Mouse (Mus musculus) CH12.LX (cell line): ENCODE measurements around the gene Gpr19. TPM values are rescaled to one million over a fixed set of nuclear protein-coding genes. Genes with fewer than 3 reads are reported as not detected.
A peak's percentile ranks its signal among the peaks of the same experiment; 100 is the strongest.

Experiments used
- DNase-seq: peaks from one replicate; pipeline ENCODE4 v3.0.0-alpha.2; 2013; ENCODE audit errors: extremely low read depth
- H3K27ac ChIP-seq: 2 replicates; pipeline ENCODE4 v1.5.1; 2012; ENCODE audit warnings: low read depth, mild to moderate bottlenecking, control low read depth, moderate library complexity; ENCODE audit not compliant: insufficient read depth
- H3K27me3 ChIP-seq: replicated peaks from 2 replicates; pipeline ENCODE3; 2012; ENCODE audit warnings: inconsistent platforms
- H3K36me3 ChIP-seq, 2 experiments: replicated peaks in 1 of 2; 2 replicates each; pipeline versions ENCODE3 to v1.6.1; 2012; ENCODE audit warnings: inconsistent platforms in 1 of 2, low read length in 1 of 2, mild to moderate bottlenecking in 1 of 2, mixed read lengths in 1 of 2, moderate library complexity in 1 of 2; ENCODE audit not compliant: control insufficient read depth in 1 of 2, insufficient read depth in 1 of 2
- H3K4me1 ChIP-seq, 2 experiments: 2 replicates each; pipeline ENCODE4 v1.6.1; 2012; ENCODE audit warnings: inconsistent platforms in 1 of 2, moderate library complexity in 1 of 2; ENCODE audit not compliant: insufficient read depth in 2 of 2, control insufficient read depth in 1 of 2
- H3K4me2 ChIP-seq: 2 replicates; pipeline ENCODE4 v1.6.1; 2012; ENCODE audit warnings: low read depth, mild to moderate bottlenecking, control low read depth; ENCODE audit not compliant: poor library complexity, insufficient read depth, severe bottlenecking
- H3K4me3 ChIP-seq, 3 experiments: fragments of 150-350 bp in 1 of 3; sonication (generic) in 1 of 3; replicated peaks in 1 of 3; 2 replicates each; pipeline versions ENCODE3 to v1.5.1; 2011 to 2012; ENCODE audit warnings: low read depth in 2 of 3, low read length in 2 of 3, mild to moderate bottlenecking in 2 of 3, moderate library complexity in 2 of 3, control low read depth in 1 of 3, improper control_type of control experiment in 1 of 3, inconsistent platforms in 1 of 3, mixed read lengths in 1 of 3; ENCODE audit not compliant: poor library complexity in 1 of 3
- H3K79me2 ChIP-seq: replicated peaks from 2 replicates; pipeline ENCODE4 v1.6.1; 2012; ENCODE audit warnings: mild to moderate bottlenecking, moderate library complexity; ENCODE audit not compliant: control insufficient read depth, poor library complexity, insufficient read depth, severe bottlenecking; ENCODE audit errors: extremely low read depth
- H3K9ac ChIP-seq: 2 replicates; pipeline ENCODE4 v1.6.1; 2012; ENCODE audit warnings: low read depth, mild to moderate bottlenecking, control low read depth, moderate library complexity; ENCODE audit not compliant: insufficient read depth
- H3K9me3 ChIP-seq: replicated peaks from 2 replicates; pipeline ENCODE3; 2012; ENCODE audit warnings: low read length, inconsistent platforms, mixed read lengths
- BHLHE40 ChIP-seq: IDR thresholded peaks from 2 replicates; pipeline ENCODE4 v1.6.1; 2011; ENCODE audit warnings: mild to moderate bottlenecking, low read depth, low read length, improper control_type of control experiment
- CHD2 ChIP-seq: IDR thresholded peaks from 2 replicates; pipeline ENCODE4 v1.6.1; 2011; ENCODE audit warnings: low read length, improper control_type of control experiment
- CTCF ChIP-seq, 2 experiments: IDR thresholded peaks in 1 of 2; conservative IDR thresholded peaks in 1 of 2; 2 replicates each; pipeline ENCODE4 v1.5.1; 2011 to 2012; ENCODE audit warnings: low read depth in 2 of 2, low read length in 2 of 2, improper control_type of control experiment in 1 of 2, inconsistent platforms in 1 of 2, mild to moderate bottlenecking in 1 of 2, moderate library complexity in 1 of 2
- ELF1 ChIP-seq: IDR thresholded peaks from 2 replicates; pipeline ENCODE4 v1.6.1; 2014; ENCODE audit warnings: low read depth, mild to moderate bottlenecking, inconsistent platforms, low read length, improper control_type of control experiment
- ETS1 ChIP-seq: conservative IDR thresholded peaks from 2 replicates; pipeline ENCODE4 v1.6.1; 2012; ENCODE audit warnings: low read depth, mild to moderate bottlenecking, inconsistent platforms, low read length, improper control_type of control experiment, moderate library complexity
- IRF4 ChIP-seq: IDR thresholded peaks from 2 replicates; pipeline ENCODE4 v1.6.1; 2014; ENCODE audit warnings: low read depth, mild to moderate bottlenecking, inconsistent platforms, low read length, improper control_type of control experiment
- JUND ChIP-seq: conservative IDR thresholded peaks from 2 replicates; pipeline ENCODE4 v1.6.1; 2011; ENCODE audit warnings: low read depth, low read length, improper control_type of control experiment
- KAT2A ChIP-seq: IDR thresholded peaks from 2 replicates; pipeline ENCODE4 v1.6.1; 2012; ENCODE audit warnings: low read length, improper control_type of control experiment, inconsistent platforms; ENCODE audit not compliant: insufficient replicate concordance
- MAFK ChIP-seq: IDR thresholded peaks from 2 replicates; pipeline ENCODE4 v1.6.1; 2011; ENCODE audit warnings: low read length, improper control_type of control experiment; ENCODE audit not compliant: insufficient replicate concordance
- MAX ChIP-seq: IDR thresholded peaks from 2 replicates; pipeline ENCODE4 v1.6.1; 2011; ENCODE audit warnings: low read length, improper control_type of control experiment
- MAZ ChIP-seq: IDR thresholded peaks from 2 replicates; pipeline ENCODE4 v1.6.1; 2012; ENCODE audit warnings: low read depth, mild to moderate bottlenecking, inconsistent platforms, low read length, improper control_type of control experiment, moderate library complexity
- MEF2A ChIP-seq: IDR thresholded peaks from 2 replicates; pipeline ENCODE4 v1.6.1; 2014; ENCODE audit warnings: low read depth, mild to moderate bottlenecking, inconsistent platforms, low read length, improper control_type of control experiment, borderline replicate concordance
- MXI1 ChIP-seq: IDR thresholded peaks from 2 replicates; pipeline ENCODE4 v1.6.1; 2011; ENCODE audit warnings: mild to moderate bottlenecking, low read depth, low read length, improper control_type of control experiment
- MYC ChIP-seq: IDR thresholded peaks from 2 replicates; pipeline ENCODE4 v1.6.1; 2011; ENCODE audit warnings: low read depth, mild to moderate bottlenecking, improper control_type of control experiment, low read length
- NRF1 ChIP-seq: IDR thresholded peaks from 2 replicates; pipeline ENCODE4 v1.6.1; 2014; ENCODE audit warnings: low read depth, mild to moderate bottlenecking, inconsistent platforms, low read length, improper control_type of control experiment, moderate library complexity
- RAD21 ChIP-seq: IDR thresholded peaks from 2 replicates; pipeline ENCODE4 v1.6.1; 2011; ENCODE audit warnings: low read depth, mild to moderate bottlenecking, low read length, improper control_type of control experiment, moderate library complexity
- RCOR1 ChIP-seq: conservative IDR thresholded peaks from 2 replicates; pipeline ENCODE4 v1.6.1; 2012; ENCODE audit warnings: low read depth, mild to moderate bottlenecking, inconsistent platforms, low read length, improper control_type of control experiment
- SMC3 ChIP-seq: IDR thresholded peaks from 2 replicates; pipeline ENCODE4 v1.6.1; 2011; ENCODE audit warnings: low read depth, low read length, improper control_type of control experiment
- UBTF ChIP-seq: IDR thresholded peaks from 2 replicates; pipeline ENCODE4 v1.6.1; 2012; ENCODE audit warnings: low read depth, mild to moderate bottlenecking, inconsistent platforms, low read length, improper control_type of control experiment, moderate library complexity
- ZC3H11A ChIP-seq: IDR thresholded peaks from 2 replicates; pipeline ENCODE4 v1.6.1; 2012; ENCODE audit warnings: low read depth, mild to moderate bottlenecking, inconsistent platforms, low read length, improper control_type of control experiment
- ZNF384 ChIP-seq: IDR thresholded peaks from 2 replicates; pipeline ENCODE4 v1.6.1; 2012; ENCODE audit warnings: low read depth, low read length, improper control_type of control experiment, inconsistent platforms
- dilution Hi-C: fragments of 300-500 bp; cut with MboI; formaldehyde crosslinking; loops from 2 replicates; pipeline ENCODE4 v1.14.3; 2020; ENCODE audit warnings: low sequenced_read_pairs; ENCODE audit not compliant: extremely low pct_unique_long_range_greater_than_20kb, extremely low pct_ligation_motif_present
- in situ Hi-C: fragments of 300-500 bp; cut with MboI; formaldehyde crosslinking; loops from 3 replicates; pipeline ENCODE4 v1.14.3; 2019; ENCODE audit warnings: low sequenced_read_pairs, low pct_ligation_motif_present, low pct_unique_long_range_greater_than_20kb, mixed read lengths
- polyA plus RNA-seq: library from polyadenylated mRNA; unstranded; fragments of >175 nt; gene quantifications from 2 replicates; pipeline ENCODE4 v1.2.1, GENCODE M21; 2012; ENCODE audit warnings: low read depth; ENCODE audit not compliant: insufficient read length
- total RNA-seq, 2 experiments: library from RNA; depleted of rRNA; stranded (reverse); fragments of 300-350 nt in 1 of 2; fragments of >200 nt in 1 of 2; gene quantifications; 2 replicates each; pipeline ENCODE4 v1.2.3; 2012 to 2014

Gpr19 gene
- total and polyA plus RNA-seq, 3 experiments = 4.8 to 7.5 (median 5.2) TPM

DNA sequence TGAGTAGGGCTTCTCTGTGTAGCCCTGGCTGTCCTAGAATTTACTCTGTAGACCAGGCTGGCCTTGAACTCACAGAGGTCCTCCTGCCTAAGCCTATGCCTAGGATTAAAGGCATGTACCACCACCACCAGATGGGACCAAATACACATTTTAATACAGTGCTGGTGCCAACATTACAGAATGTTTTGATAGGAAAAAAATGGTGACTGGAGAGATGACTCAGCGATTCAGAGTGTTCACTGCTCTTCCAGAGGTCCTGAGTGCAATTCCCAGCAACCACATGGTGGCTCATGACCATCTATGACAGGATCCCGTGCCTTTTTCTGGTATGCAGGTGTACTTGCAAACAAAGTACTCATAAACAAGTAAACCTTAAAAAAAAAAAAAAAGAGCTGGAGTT, 48.9 kb downstream of the Gpr19 start:
- TF ChIP-seq BHLHE40 = no peak
- 0 out of 2 replicates have a peak, but pooled peaks have one; percentile 29 for TF ChIP-seq MAFK
- Histone ChIP-seq H3K79me2 (no peaks in the 10 kb centered on the region), H3K9ac (peak overlapping the region; percentile 19; the same call in 1 of the 2 replicates), H3K4me1 (peaks cover 10 to 41% of the 10 kb centered on the region in 2 experiments), H3K27ac (no peak overlapping the region), H3K4me3 (no peak overlapping the region), H3K27me3 (no peaks in the 10 kb centered on the region), H3K9me3 (no peaks in the 10 kb centered on the region), H3K36me3 (peaks cover 0 to 2% of the 10 kb centered on the region in 2 experiments), H3K4me2 (0 out of 2 replicates have a peak overlapping the region, but pooled peaks have one; percentile 47)
- dilution Hi-C loops = no loop called here
- no peak for DNase-seq
- in situ Hi-C loops = no loop called here

DNA sequence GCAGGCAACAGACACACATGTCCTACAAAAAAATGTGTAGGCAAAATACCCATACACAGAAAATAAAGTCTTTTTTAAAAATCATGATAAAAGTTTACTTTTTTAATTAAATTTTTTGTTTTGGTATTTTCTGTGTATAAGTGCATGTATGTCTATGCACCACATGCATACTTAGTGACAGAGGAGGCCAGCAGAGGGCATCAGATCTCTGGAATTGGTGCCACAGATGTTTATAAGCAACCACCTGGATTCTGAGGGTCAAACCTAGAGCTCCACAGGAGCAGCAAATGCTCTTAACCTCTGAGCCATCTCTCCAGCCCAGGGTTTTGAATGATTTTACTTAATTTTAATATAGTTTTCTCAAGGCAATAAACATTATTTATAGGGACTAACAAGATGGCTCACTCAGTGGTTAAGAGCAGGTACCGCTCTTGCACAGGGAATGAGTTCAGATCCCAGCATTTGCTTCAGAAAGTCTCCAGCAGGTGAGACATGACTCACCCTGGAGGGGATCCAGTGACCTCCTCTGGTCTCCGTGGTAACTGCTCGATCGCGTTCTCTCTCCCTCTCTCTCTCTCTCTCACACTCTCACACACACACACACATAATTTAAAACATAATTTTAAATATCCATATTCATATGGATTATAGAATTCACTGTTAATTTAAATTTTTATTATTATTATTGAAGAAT, 50.0 kb downstream of the Gpr19 start:
- DNase-seq = peak; percentile 55

DNA sequence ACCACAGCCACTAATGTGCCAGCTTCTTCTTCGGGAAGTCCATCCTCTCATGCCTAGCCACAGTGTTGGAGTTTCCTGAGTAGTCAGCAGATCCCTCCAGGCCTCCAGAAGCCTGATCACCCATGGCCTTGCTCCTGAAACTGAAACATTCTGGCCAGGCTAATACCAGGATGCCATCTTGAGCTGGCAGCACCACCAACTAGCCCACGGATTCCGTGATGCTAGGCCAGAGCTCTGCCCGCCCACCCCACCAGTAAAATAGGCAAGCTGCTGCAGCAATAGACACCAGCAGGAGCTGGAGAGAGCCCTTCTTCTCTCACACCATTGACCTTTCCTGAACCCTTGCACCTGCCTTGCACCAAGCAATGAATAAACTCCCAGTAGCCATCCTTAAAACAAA, 50.8 kb downstream of the Gpr19 start:
- DNase-seq = no peak
- Histone ChIP-seq H3K36me3 (peaks cover 0 to 2% of the 10 kb centered on the region in 2 experiments), H3K27ac (no peak overlapping the region), H3K9ac (no peak overlapping the region)
- in situ Hi-C loops = no loop called here
- TF ChIP-seq MEF2A (no peak), IRF4 (no peak), RAD21 (no peak), ZC3H11A (no peak), CHD2 (no peak), MYC (no peak), NRF1 (no peak), UBTF (no peak), ETS1 (no peak), CTCF (conservative IDR thresholded peaks at IDR 0.05 in 1 of 2, IDR thresholded peaks at IDR 0.05 in 1 of 2; ENCODE audit: low read depth in 2 of 2, low read length in 2 of 2) (no peak), ELF1 (no peak)
- TF ChIP-seq, all 38 proteins: peak for 0
- Histone ChIP-seq H3K79me2 (no peaks in the 10 kb centered on the region), H3K27me3 (no peaks in the 10 kb centered on the region), H3K4me2 (no peak overlapping the region), H3K4me1 (peaks cover 10 to 41% of the 10 kb centered on the region in 2 experiments), H3K4me3 (no peak overlapping the region), H3K9me3 (no peaks in the 10 kb centered on the region)
- dilution Hi-C loops = no loop called here

More for the DNA sequence above, 50.0 kb downstream of the Gpr19 start:
- Histone ChIP-seq H3K4me2 (no peak overlapping the region), H3K79me2 (no peaks in the 10 kb centered on the region), H3K27ac (no peak overlapping the region), H3K27me3 (no peaks in the 10 kb centered on the region), H3K4me1 (peaks cover 10 to 41% of the 10 kb centered on the region in 2 experiments), H3K36me3 (peaks cover 0 to 2% of the 10 kb centered on the region in 2 experiments), H3K9me3 (no peaks in the 10 kb centered on the region), H3K9ac (no peak overlapping the region; the same call in 1 of the 2 replicates), H3K4me3 (no peak overlapping the region)
- dilution Hi-C loops (no loop called here), in situ Hi-C loops (no loop called here)
- TF ChIP-seq SMC3 (peak; percentile 81), CTCF (conservative IDR thresholded peaks at IDR 0.05 in 1 of 2, IDR thresholded peaks at IDR 0.05 in 1 of 2; ENCODE audit: low read depth in 2 of 2, low read length in 2 of 2) (peak in 1 of 2 experiments; percentile 85; a peak in 2 of 4 replicates), KAT2A (no peak), JUND (0 out of 2 replicates have a peak, but pooled peaks have one; percentile 45), RAD21 (peak; percentile 77), MXI1 (no peak; the same call in 1 of the 2 replicates), RCOR1 (no peak), ZNF384 (no peak), MAX (peak; percentile 40; the same call in 1 of the 2 replicates), ELF1 (no peak), MYC (peak; percentile 73; the same call in 1 of the 2 replicates), ZC3H11A (peak; percentile 5; the same call in 1 of the 2 replicates), MAZ (no peak)
